Mouse (Mus musculus): ENCODE data around the gene Zic4. TPM values are rescaled to one million over a fixed set of nuclear protein-coding genes. Genes with fewer than 3 reads are reported as not detected.

Zic4 gene
- polyA plus RNA-seq, 1 experiment = not detected

DNA sequence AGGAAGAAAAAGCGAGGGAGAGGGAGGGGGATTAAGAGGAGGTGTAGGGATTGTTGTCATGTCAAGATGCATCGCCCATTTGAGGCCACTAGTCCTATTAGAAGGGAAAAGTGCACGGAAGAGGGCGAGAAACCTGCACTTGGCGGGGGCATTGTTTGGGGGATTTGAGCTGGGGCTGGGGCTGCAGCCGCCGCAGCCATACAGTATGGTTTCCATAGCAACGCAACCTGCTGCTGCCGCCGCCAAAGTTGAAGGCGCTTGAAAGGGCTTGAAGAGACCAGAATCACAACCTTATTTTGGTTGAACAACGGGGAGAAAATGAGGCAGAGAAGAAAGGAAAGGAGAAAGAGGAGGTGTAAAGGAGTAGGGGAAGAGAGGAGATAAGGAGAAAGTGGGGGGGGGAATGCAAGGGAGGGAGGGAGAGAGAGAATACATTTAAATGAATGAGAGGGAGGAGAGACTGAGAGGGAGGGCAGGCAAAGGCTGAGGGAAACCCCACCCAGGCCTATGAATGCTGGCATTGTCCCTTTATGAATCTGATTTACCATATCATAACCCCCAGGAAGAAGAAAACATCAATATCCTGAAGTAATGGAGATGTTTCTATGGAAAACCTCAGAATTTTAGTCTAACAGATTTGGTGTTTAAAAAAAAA lies 51.9 kb downstream of the Zic4 start:
- Histone ChIP-seq H3K4me1 (ENCODE audit: control insufficient read depth, insufficient read depth, low read length) (no peaks in the 10 kb centered on the region), H3K4me3 (replicated peaks; ENCODE audit: extremely low read depth, low read depth, low read length) (no peak overlapping the region)
- 4% methylated on average over 12 of the region's 12 CpGs for WGBS
- DNase-seq = no peak
- TF ChIP-seq CTCF (IDR thresholded peaks at IDR 0.05; ENCODE audit: insufficient read depth, low read length) (no peak), POLR2A (IDR thresholded peaks at IDR 0.05; ENCODE audit: borderline replicate concordance, extremely low read depth, low read depth, low read length) (no peak)

GRCm38 (mm10) chr9:91420441-91420840 lies 58.2 kb downstream of the Zic4 start:
- H3K4me1 ChIP-seq (ENCODE audit: control insufficient read depth, insufficient read depth, low read length) = no peaks in the 10 kb centered on the region
- WGBS = 3% methylated on average over 18 of the region's 18 CpGs
- no peak for DNase-seq
- TF ChIP-seq CTCF (IDR thresholded peaks at IDR 0.05; ENCODE audit: insufficient read depth, low read length) (no peak), POLR2A (IDR thresholded peaks at IDR 0.05; ENCODE audit: borderline replicate concordance, extremely low read depth, low read depth, low read length) (no peak)
- H3K4me3 ChIP-seq (replicated peaks; ENCODE audit: extremely low read depth, low read depth, low read length) = no peak overlapping the region

Other genes with a start within 250 kb of the Zic4 start
- 0.49 and 1.6 TPM in 2 replicates for gene Zic1, start 3.4 kb downstream of the Zic4 start, polyA plus RNA-seq (2012; rRNA removed)

Measured in lung, adult 2 months (tissue).